Mouse (Mus musculus) myocyte (in vitro differentiated cells): Measurements from ENCODE around the gene Ncf1. TPM values are rescaled to one million over a fixed set of nuclear protein-coding genes. Genes with fewer than 3 reads are reported as not detected.

ENCODE experiments used
- H3K27me3 ChIP-seq: one replicate; pipeline ENCODE4 v1.6.1; 2011; ENCODE audit not compliant: control insufficient read depth, insufficient read depth, insufficient read length
- H3K36me3 ChIP-seq: one replicate; pipeline ENCODE4 v1.6.1; 2011; ENCODE audit not compliant: control insufficient read depth, insufficient read depth
- H3K4me2 ChIP-seq: one replicate; pipeline ENCODE4 v1.6.1; 2011; ENCODE audit warnings: low read depth, control low read depth
- H3K4me3 ChIP-seq: one replicate; pipeline ENCODE4 v1.5.1; 2011; ENCODE audit warnings: mild to moderate bottlenecking, control low read depth, moderate library complexity
- H3K79me2 ChIP-seq: one replicate; pipeline ENCODE4 v1.6.1; 2011; ENCODE audit not compliant: control insufficient read depth, insufficient read depth
- H3ac ChIP-seq: one replicate; pipeline ENCODE4 v1.6.1; 2011; ENCODE audit not compliant: control insufficient read depth, insufficient read length
- CEBPB ChIP-seq: IDR thresholded peaks from 2 replicates; pipeline ENCODE4 v1.6.1; 2011; ENCODE audit warnings: mild to moderate bottlenecking, moderate library complexity; ENCODE audit not compliant: poor library complexity, insufficient read depth, severe bottlenecking
- E2F4 ChIP-seq: IDR thresholded peaks from one replicate; pipeline ENCODE4 v1.6.1; 2011; ENCODE audit warnings: mild to moderate bottlenecking, control low read depth, moderate library complexity; ENCODE audit not compliant: insufficient read depth
- MAX ChIP-seq: IDR thresholded peaks from one replicate; pipeline ENCODE4 v1.6.1; 2011; ENCODE audit warnings: low read depth, mild to moderate bottlenecking, control low read depth
- MYOD1 ChIP-seq, 3 experiments: IDR thresholded peaks; one replicate each; pipeline ENCODE4 v1.6.1; 2011; ENCODE audit warnings: control low read depth in 2 of 3, low read depth in 2 of 3, mild to moderate bottlenecking in 2 of 3, moderate library complexity in 1 of 3; ENCODE audit not compliant: insufficient read length in 2 of 3, control insufficient read depth in 1 of 3
- MYOG ChIP-seq, 3 experiments: IDR thresholded peaks; one replicate each; pipeline ENCODE4 v1.6.1; 2011; ENCODE audit warnings: control low read depth in 2 of 3, low read depth in 2 of 3, mild to moderate bottlenecking in 2 of 3; ENCODE audit not compliant: insufficient read length in 2 of 3, control insufficient read depth in 1 of 3, insufficient read depth in 1 of 3
- POLR2A ChIP-seq: IDR thresholded peaks from one replicate; pipeline ENCODE4 v1.6.1; 2011; ENCODE audit warnings: low read depth, mild to moderate bottlenecking, control low read depth, moderate library complexity; ENCODE audit not compliant: insufficient read length
- POLR2AphosphoS2 ChIP-seq: IDR thresholded peaks from one replicate; pipeline ENCODE4 v1.6.1; 2011; ENCODE audit warnings: low read depth, control low read depth; ENCODE audit not compliant: insufficient read length
- REST ChIP-seq: IDR thresholded peaks from one replicate; pipeline ENCODE4 v1.6.1; 2011; ENCODE audit warnings: mild to moderate bottlenecking, control low read depth, moderate library complexity; ENCODE audit not compliant: insufficient read depth, insufficient read length
- SRF ChIP-seq: IDR thresholded peaks from one replicate; pipeline ENCODE4 v1.6.1; 2011; ENCODE audit warnings: low read depth; ENCODE audit not compliant: control insufficient read depth, insufficient read length
- TCF12 ChIP-seq: IDR thresholded peaks from one replicate; pipeline ENCODE4 v1.6.1; 2011; ENCODE audit warnings: mild to moderate bottlenecking, control low read depth; ENCODE audit not compliant: poor library complexity, insufficient read depth, severe bottlenecking
- TCF3 ChIP-seq: IDR thresholded peaks from one replicate; pipeline ENCODE4 v1.6.1; 2011; ENCODE audit warnings: low read depth, control low read depth; ENCODE audit not compliant: insufficient read length
- USF1 ChIP-seq: IDR thresholded peaks from one replicate; pipeline ENCODE4 v1.6.1; 2011; ENCODE audit warnings: low read depth, mild to moderate bottlenecking, control low read depth, moderate library complexity
- polyA plus RNA-seq: library from polyadenylated mRNA; unstranded; fragments of >200 nt; fragmentation: generic; extraction: Trizol; gene quantifications from one replicate; pipeline ENCODE4 v1.2.1, GENCODE M21; 2012; ENCODE audit warnings: missing spikeins

The Ncf1 gene
- polyA plus RNA-seq, 1 experiment, result 1.4 TPM

DNA sequence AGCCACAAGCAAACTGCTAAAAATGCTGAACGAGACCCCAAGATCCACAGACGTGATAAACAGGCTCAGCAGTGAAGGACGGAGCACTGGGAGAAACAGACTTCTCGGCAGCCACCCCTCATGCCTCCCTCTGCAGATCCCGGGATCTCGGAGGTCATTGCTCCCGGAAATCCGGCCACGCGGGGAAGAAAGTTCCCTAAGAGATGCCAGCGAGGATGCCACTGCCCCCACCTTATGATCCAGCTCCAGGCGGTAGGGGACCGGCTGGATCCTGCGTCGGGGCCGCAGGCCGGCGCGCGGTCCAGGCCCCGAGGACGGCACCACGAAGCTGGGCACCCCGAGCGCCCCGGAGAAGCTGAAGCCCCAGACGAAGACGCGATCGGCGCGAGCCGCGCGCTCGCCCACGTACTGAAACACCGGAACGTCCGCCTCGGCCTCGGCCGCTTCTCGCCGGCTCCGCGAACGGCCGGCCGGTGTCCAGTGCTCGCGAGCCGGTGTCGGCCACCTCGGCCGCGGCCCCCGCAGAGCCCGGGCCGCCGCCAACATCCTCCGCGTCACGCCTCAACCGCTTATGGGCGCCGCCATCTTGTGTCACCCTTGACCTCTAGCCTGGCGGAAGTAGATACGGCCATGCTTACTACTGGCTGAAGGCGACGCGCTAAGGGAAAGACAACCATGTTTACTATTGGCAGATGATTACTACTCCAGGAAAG, 53.1 kb downstream of the Ncf1 start, which contains the start of gene Rcc1l:
Gene Rcc1l (minus strand): TSS at position 606 of the 713 bp plus-strand sequence.
- Histone ChIP-seq H3K79me2 (peaks cover 30% of the 10 kb centered on the region), H3K4me3 (peak within 1 kb of the TSS; percentile 47), H3K4me2 (peak within 1 kb of the TSS; percentile 79), H3K27me3 (no peaks in the 10 kb centered on the region), H3K36me3 (no peaks in the 10 kb centered on the region), H3ac (peak within 1 kb of the TSS; percentile 58)
- TF ChIP-seq POLR2AphosphoS2 (peak; percentile 45), POLR2A (peak; percentile 50), CEBPB (no peak), MAX (peak; percentile 48), TCF3 (no peak), REST (no peak), TCF12 (no peak), MYOG (IDR thresholded peaks at IDR 0.05; ENCODE audit: control insufficient read depth in 1 of 3, insufficient read depth in 1 of 3, insufficient read length in 2 of 3, low read depth in 2 of 3) (no peak), USF1 (no peak), MYOD1 (IDR thresholded peaks at IDR 0.05; ENCODE audit: control insufficient read depth in 1 of 3, insufficient read length in 2 of 3, low read depth in 2 of 3) (no peak), E2F4 (no peak), SRF (no peak)

DNA sequence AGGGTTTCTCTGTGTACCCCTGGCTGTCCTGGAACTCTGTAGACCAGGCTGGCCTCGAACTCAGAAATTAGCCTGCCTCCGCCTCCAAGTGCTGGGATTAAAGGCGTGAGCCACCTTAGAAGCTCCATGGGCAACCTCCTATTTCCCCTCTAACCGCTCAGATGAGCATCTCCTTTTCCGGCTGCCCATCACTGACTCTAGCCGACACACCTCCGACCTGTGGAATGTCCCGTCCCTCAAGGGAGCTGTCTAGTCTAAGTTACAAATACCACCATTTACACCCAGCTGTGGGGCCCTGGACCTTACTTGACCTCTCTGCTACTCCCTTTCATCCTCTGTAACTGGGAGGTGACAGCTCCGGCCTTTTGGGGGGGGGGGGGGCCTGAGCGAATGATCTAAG, 53.7 kb downstream of the Ncf1 start:
- Histone ChIP-seq H3K36me3 (peaks cover 4% of the 10 kb centered on the region), H3K27me3 (no peaks in the 10 kb centered on the region), H3K4me2 (peak overlapping the region; percentile 79), H3K79me2 (peaks cover 30% of the 10 kb centered on the region), H3ac (peak overlapping the region; percentile 58), H3K4me3 (peak overlapping the region; percentile 47)
- TF ChIP-seq MYOD1 (IDR thresholded peaks at IDR 0.05; ENCODE audit: control insufficient read depth in 1 of 3, insufficient read length in 2 of 3, low read depth in 2 of 3) (no peak), MYOG (IDR thresholded peaks at IDR 0.05; ENCODE audit: control insufficient read depth in 1 of 3, insufficient read depth in 1 of 3, insufficient read length in 2 of 3, low read depth in 2 of 3) (no peak), POLR2A (no peak), USF1 (no peak), REST (no peak), TCF3 (no peak), POLR2AphosphoS2 (no peak), CEBPB (no peak), TCF12 (no peak), E2F4 (no peak), SRF (no peak), MAX (no peak)

DNA sequence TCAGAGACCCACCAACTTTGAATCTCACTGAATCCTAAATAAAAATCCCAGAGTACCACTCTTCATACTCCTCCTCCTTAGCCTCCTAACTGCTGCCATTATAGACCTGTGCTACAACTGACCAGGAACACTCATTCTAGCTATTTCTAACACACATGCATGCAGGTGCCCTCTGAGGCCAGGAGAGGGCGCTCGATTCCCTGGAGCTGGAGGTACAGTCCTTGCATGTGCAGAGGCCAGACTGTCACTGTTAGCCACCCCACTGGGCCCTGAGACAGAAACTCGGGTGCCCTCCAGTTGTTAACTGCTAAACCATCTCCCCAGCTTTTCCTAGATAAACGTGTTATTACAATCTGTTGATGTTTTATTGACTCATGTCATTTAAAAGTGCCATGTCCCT, 56.2 kb downstream of the Ncf1 start:
- peaks cover 30% of the 10 kb centered on the region for H3K79me2 ChIP-seq
- TF ChIP-seq MYOG (IDR thresholded peaks at IDR 0.05; ENCODE audit: control insufficient read depth in 1 of 3, insufficient read depth in 1 of 3, insufficient read length in 2 of 3, low read depth in 2 of 3) (no peak), MYOD1 (IDR thresholded peaks at IDR 0.05; ENCODE audit: control insufficient read depth in 1 of 3, insufficient read length in 2 of 3, low read depth in 2 of 3) (no peak), REST (no peak), E2F4 (no peak), POLR2A (no peak)
- H3K4me2 ChIP-seq, result no peak overlapping the region
- H3K27me3 ChIP-seq, result no peaks in the 10 kb centered on the region
- no peak overlapping the region for H3ac ChIP-seq
- no peak overlapping the region for H3K4me3 ChIP-seq
- H3K36me3 ChIP-seq, result peaks cover 4% of the 10 kb centered on the region

DNA sequence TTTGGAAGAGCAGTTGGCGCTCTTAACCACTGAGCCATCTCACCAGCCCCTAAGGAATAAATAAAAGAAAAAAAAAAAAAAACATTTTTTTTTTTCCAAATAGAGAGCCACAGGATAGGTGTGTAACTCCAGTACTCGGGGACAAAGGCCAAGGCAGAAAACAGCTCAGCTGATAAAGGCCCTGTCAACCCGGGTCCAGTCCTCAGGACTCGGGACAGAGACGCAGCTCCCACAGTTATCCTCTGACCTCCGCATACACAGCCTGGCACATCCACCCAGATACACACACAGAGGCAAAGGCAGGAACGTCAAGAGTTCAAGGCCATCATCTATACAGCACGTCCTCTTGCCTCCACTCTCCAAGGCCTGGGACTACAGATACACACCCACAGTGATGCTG, 59.3 kb downstream of the Ncf1 start:
- H3K79me2 ChIP-seq, result peaks cover 21% of the 10 kb centered on the region
- no peak overlapping the region for H3K4me3 ChIP-seq
- TF ChIP-seq TCF12 (no peak), E2F4 (no peak), SRF (no peak), POLR2AphosphoS2 (no peak), USF1 (no peak), MYOG (IDR thresholded peaks at IDR 0.05; ENCODE audit: control insufficient read depth in 1 of 3, insufficient read depth in 1 of 3, insufficient read length in 2 of 3, low read depth in 2 of 3) (no peak), REST (no peak), POLR2A (no peak)
- H3K4me2 ChIP-seq, result no peak overlapping the region
- no peaks in the 10 kb centered on the region for H3K27me3 ChIP-seq
- no peak overlapping the region for H3ac ChIP-seq
- H3K36me3 ChIP-seq, result peaks cover 4% of the 10 kb centered on the region

Other genes with a start within 250 kb of the Ncf1 start
- 7.3 TPM for gene Castor2, start 129.9 kb downstream of the Ncf1 start, polyA plus RNA-seq
- 16.9 TPM for gene Rcc1l, start 52.9 kb downstream of the Ncf1 start, polyA plus RNA-seq
- 4.8 TPM for gene Gtf2ird2, start 45.6 kb downstream of the Ncf1 start, polyA plus RNA-seq
- gene Gtf2i, start 85.1 kb upstream of the Ncf1 start, polyA plus RNA-seq, result 79.7 TPM
- 62.0 TPM for gene Gtf2ird1, start 227.1 kb upstream of the Ncf1 start, polyA plus RNA-seq